Mouse (Mus musculus): ENCODE measurements around the gene Pdgfb. TPM values are rescaled to one million over a fixed set of nuclear protein-coding genes. Genes with fewer than 3 reads are reported as not detected.

Pdgfb gene
- polyA plus RNA-seq, 1 experiment: 21.7 TPM

GRCm38 (mm10) chr15:79995552-79995951, 19.2 kb downstream of the Pdgfb start:
- peaks cover 20% of the 10 kb centered on the region for H3K36me3 ChIP-seq (ENCODE audit: control insufficient read depth, insufficient read depth)
- H3K4me2 ChIP-seq (ENCODE audit: low read depth): no peak overlapping the region
- TF ChIP-seq MYOD1 (IDR thresholded peaks at IDR 0.05; ENCODE audit: control insufficient read depth in 1 of 3, insufficient read length in 2 of 3, low read depth in 2 of 3) (no peak), SRF (IDR thresholded peaks at IDR 0.05; ENCODE audit: control insufficient read depth, insufficient read length, low read depth) (no peak), E2F4 (IDR thresholded peaks at IDR 0.05; ENCODE audit: insufficient read depth) (no peak), TCF3 (IDR thresholded peaks at IDR 0.05; ENCODE audit: insufficient read length, low read depth) (no peak)
- no peak overlapping the region for H3ac ChIP-seq (ENCODE audit: control insufficient read depth, insufficient read length)
- H3K27me3 ChIP-seq (ENCODE audit: control insufficient read depth, insufficient read depth, insufficient read length): no peaks in the 10 kb centered on the region
- no peaks in the 10 kb centered on the region for H3K79me2 ChIP-seq (ENCODE audit: control insufficient read depth, insufficient read depth)
- H3K4me3 ChIP-seq: no peak overlapping the region

GRCm38 (mm10) chr15:79994566-79994965, 20.2 kb downstream of the Pdgfb start:
- H3K79me2 ChIP-seq (ENCODE audit: control insufficient read depth, insufficient read depth): no peaks in the 10 kb centered on the region
- H3ac ChIP-seq (ENCODE audit: control insufficient read depth, insufficient read length): no peak overlapping the region
- H3K36me3 ChIP-seq (ENCODE audit: control insufficient read depth, insufficient read depth): peaks cover 11% of the 10 kb centered on the region
- H3K4me3 ChIP-seq: no peak overlapping the region
- no peak for TF ChIP-seq MYOG (IDR thresholded peaks at IDR 0.05; ENCODE audit: control insufficient read depth in 1 of 3, insufficient read depth in 1 of 3, insufficient read length in 2 of 3, low read depth in 2 of 3)
- no peak for TF ChIP-seq USF1 (IDR thresholded peaks at IDR 0.05; ENCODE audit: low read depth)
- TF ChIP-seq POLR2AphosphoS2 (IDR thresholded peaks at IDR 0.05; ENCODE audit: insufficient read length, low read depth): no peak
- TF ChIP-seq MYOD1 (IDR thresholded peaks at IDR 0.05; ENCODE audit: control insufficient read depth in 1 of 3, insufficient read length in 2 of 3, low read depth in 2 of 3): peak in 2 of 3 experiments; percentile 37 to 69
- TF ChIP-seq SRF (IDR thresholded peaks at IDR 0.05; ENCODE audit: control insufficient read depth, insufficient read length, low read depth): no peak
- no peak for TF ChIP-seq REST (IDR thresholded peaks at IDR 0.05; ENCODE audit: insufficient read depth, insufficient read length)
- no peaks in the 10 kb centered on the region for H3K27me3 ChIP-seq (ENCODE audit: control insufficient read depth, insufficient read depth, insufficient read length)
- no peak overlapping the region for H3K4me2 ChIP-seq (ENCODE audit: low read depth)

- TF ChIP-seq USF1 (IDR thresholded peaks at IDR 0.05; ENCODE audit: low read depth): no peak
- TF ChIP-seq POLR2AphosphoS2 (IDR thresholded peaks at IDR 0.05; ENCODE audit: insufficient read length, low read depth): no peak
- no peak for TF ChIP-seq E2F4 (IDR thresholded peaks at IDR 0.05; ENCODE audit: insufficient read depth)
- no peak for TF ChIP-seq REST (IDR thresholded peaks at IDR 0.05; ENCODE audit: insufficient read depth, insufficient read length)
- no peak for TF ChIP-seq TCF3 (IDR thresholded peaks at IDR 0.05; ENCODE audit: insufficient read length, low read depth)
Observed at GRCm38 (mm10) chr15:79986182-79986581, 28.6 kb downstream of the Pdgfb start.

GRCm38 (mm10) chr15:79985471-79985870, 29.3 kb downstream of the Pdgfb start:
- H3ac ChIP-seq (ENCODE audit: control insufficient read depth, insufficient read length): no peak overlapping the region
- no peak overlapping the region for H3K4me2 ChIP-seq (ENCODE audit: low read depth)
- no peak overlapping the region for H3K4me3 ChIP-seq
- no peaks in the 10 kb centered on the region for H3K79me2 ChIP-seq (ENCODE audit: control insufficient read depth, insufficient read depth)
- no peaks in the 10 kb centered on the region for H3K36me3 ChIP-seq (ENCODE audit: control insufficient read depth, insufficient read depth)
- H3K27me3 ChIP-seq (ENCODE audit: control insufficient read depth, insufficient read depth, insufficient read length): no peaks in the 10 kb centered on the region
- no peak for TF ChIP-seq USF1 (IDR thresholded peaks at IDR 0.05; ENCODE audit: low read depth)

More at GRCm38 (mm10) chr15:79986182-79986581, 28.6 kb downstream of the Pdgfb start:
- H3K4me2 ChIP-seq (ENCODE audit: low read depth): no peak overlapping the region
- H3K36me3 ChIP-seq (ENCODE audit: control insufficient read depth, insufficient read depth): no peaks in the 10 kb centered on the region
- H3K4me3 ChIP-seq: no peak overlapping the region
- H3K27me3 ChIP-seq (ENCODE audit: control insufficient read depth, insufficient read depth, insufficient read length): no peaks in the 10 kb centered on the region
- H3ac ChIP-seq (ENCODE audit: control insufficient read depth, insufficient read length): no peak overlapping the region
- no peaks in the 10 kb centered on the region for H3K79me2 ChIP-seq (ENCODE audit: control insufficient read depth, insufficient read depth)

GRCm38 (mm10) chr15:79984152-79984551, 30.6 kb downstream of the Pdgfb start:
- Histone ChIP-seq H3K27me3 (ENCODE audit: control insufficient read depth, insufficient read depth, insufficient read length) (no peaks in the 10 kb centered on the region), H3ac (ENCODE audit: control insufficient read depth, insufficient read length) (no peak overlapping the region), H3K79me2 (ENCODE audit: control insufficient read depth, insufficient read depth) (no peaks in the 10 kb centered on the region), H3K4me3 (no peak overlapping the region), H3K36me3 (ENCODE audit: control insufficient read depth, insufficient read depth) (no peaks in the 10 kb centered on the region), H3K4me2 (ENCODE audit: low read depth) (no peak overlapping the region)
- TF ChIP-seq POLR2A (IDR thresholded peaks at IDR 0.05; ENCODE audit: insufficient read length, low read depth): no peak
- no peak for TF ChIP-seq CEBPB (IDR thresholded peaks at IDR 0.05; ENCODE audit: insufficient read depth, poor library complexity, severe bottlenecking)
- no peak for TF ChIP-seq POLR2AphosphoS2 (IDR thresholded peaks at IDR 0.05; ENCODE audit: insufficient read length, low read depth)
- peak in 2 of 3 experiments; percentile 45 to 64 for TF ChIP-seq MYOD1 (IDR thresholded peaks at IDR 0.05; ENCODE audit: control insufficient read depth in 1 of 3, insufficient read length in 2 of 3, low read depth in 2 of 3)
- no peak for TF ChIP-seq MAX (IDR thresholded peaks at IDR 0.05; ENCODE audit: low read depth)
- no peak for TF ChIP-seq USF1 (IDR thresholded peaks at IDR 0.05; ENCODE audit: low read depth)
- TF ChIP-seq SRF (IDR thresholded peaks at IDR 0.05; ENCODE audit: control insufficient read depth, insufficient read length, low read depth): no peak
- no peak for TF ChIP-seq TCF12 (IDR thresholded peaks at IDR 0.05; ENCODE audit: insufficient read depth, poor library complexity, severe bottlenecking)
- TF ChIP-seq E2F4 (IDR thresholded peaks at IDR 0.05; ENCODE audit: insufficient read depth): no peak
- no peak for TF ChIP-seq REST (IDR thresholded peaks at IDR 0.05; ENCODE audit: insufficient read depth, insufficient read length)
- no peak for TF ChIP-seq TCF3 (IDR thresholded peaks at IDR 0.05; ENCODE audit: insufficient read length, low read depth)
- TF ChIP-seq MYOG (IDR thresholded peaks at IDR 0.05; ENCODE audit: control insufficient read depth in 1 of 3, insufficient read depth in 1 of 3, insufficient read length in 2 of 3, low read depth in 2 of 3): peak in 2 of 3 experiments; percentile 50 to 69

- no peak overlapping the region for H3K4me2 ChIP-seq (ENCODE audit: low read depth)
- no peaks in the 10 kb centered on the region for H3K27me3 ChIP-seq (ENCODE audit: control insufficient read depth, insufficient read depth, insufficient read length)
- no peak overlapping the region for H3ac ChIP-seq (ENCODE audit: control insufficient read depth, insufficient read length)
Observed at GRCm38 (mm10) chr15:79980716-79981115, 34.1 kb downstream of the Pdgfb start.

More at GRCm38 (mm10) chr15:79980716-79981115, 34.1 kb downstream of the Pdgfb start:
- Histone ChIP-seq H3K79me2 (ENCODE audit: control insufficient read depth, insufficient read depth) (no peaks in the 10 kb centered on the region), H3K4me3 (no peak overlapping the region), H3K36me3 (ENCODE audit: control insufficient read depth, insufficient read depth) (no peaks in the 10 kb centered on the region)
- TF ChIP-seq TCF3 (IDR thresholded peaks at IDR 0.05; ENCODE audit: insufficient read length, low read depth): no peak
- TF ChIP-seq MYOG (IDR thresholded peaks at IDR 0.05; ENCODE audit: control insufficient read depth in 1 of 3, insufficient read depth in 1 of 3, insufficient read length in 2 of 3, low read depth in 2 of 3): no peak
- TF ChIP-seq TCF12 (IDR thresholded peaks at IDR 0.05; ENCODE audit: insufficient read depth, poor library complexity, severe bottlenecking): no peak
- no peak for TF ChIP-seq E2F4 (IDR thresholded peaks at IDR 0.05; ENCODE audit: insufficient read depth)
- no peak for TF ChIP-seq MYOD1 (IDR thresholded peaks at IDR 0.05; ENCODE audit: control insufficient read depth in 1 of 3, insufficient read length in 2 of 3, low read depth in 2 of 3)
- no peak for TF ChIP-seq MAX (IDR thresholded peaks at IDR 0.05; ENCODE audit: low read depth)
